Mouse (Mus musculus): ENCODE data around the gene Olfr693.
"Not testable (repeated sequence)": the region's sequence is repeated elsewhere in the genome, so short reads cannot be mapped to it uniquely, and the experiment has no call there.

Gene Olfr693

GRCm38 (mm10) chr7:106680484-106680883 is at the start of gene Olfr693:
Gene Olfr693, minus strand, starts transcription at chr7:106680584.
- no peak for DNase-seq (ENCODE audit: low spot score)

DNA sequence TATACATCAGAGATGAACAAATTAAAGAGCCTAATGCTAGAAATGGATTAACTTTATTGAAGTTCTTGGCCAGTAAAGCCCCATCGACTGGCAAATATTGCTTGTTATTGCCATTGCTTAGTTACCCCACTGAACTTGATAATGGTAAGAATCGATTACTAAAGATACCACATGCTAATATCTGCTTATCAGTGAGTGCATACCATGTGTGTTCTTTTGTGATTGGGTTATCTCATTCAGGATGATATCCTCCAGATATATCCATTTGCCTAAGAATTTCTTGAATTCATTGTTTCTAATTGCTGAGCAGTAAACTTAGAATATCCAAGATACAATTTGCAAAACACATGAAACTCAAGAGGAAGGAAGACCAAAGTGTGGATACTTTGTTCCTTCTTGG is 45.3 kb upstream of the Olfr693 start:
- DNase-seq (ENCODE audit: low spot score): not testable (repeated sequence)

- no peak for DNase-seq (ENCODE audit: low spot score)
Measured at GRCm38 (mm10) chr7:106716296-106716695, 35.9 kb upstream of the Olfr693 start, which contains the start of gene Olfr695. Gene Olfr695, minus strand, starts transcription at chr7:106716396.

GRCm38 (mm10) chr7:106711463-106711862 is 31.1 kb upstream of the Olfr693 start:
- DNase-seq (ENCODE audit: low spot score): no peak

GRCm38 (mm10) chr7:106707705-106708104 is 27.3 kb upstream of the Olfr693 start:
- not testable (repeated sequence) for DNase-seq (ENCODE audit: low spot score)

DNA sequence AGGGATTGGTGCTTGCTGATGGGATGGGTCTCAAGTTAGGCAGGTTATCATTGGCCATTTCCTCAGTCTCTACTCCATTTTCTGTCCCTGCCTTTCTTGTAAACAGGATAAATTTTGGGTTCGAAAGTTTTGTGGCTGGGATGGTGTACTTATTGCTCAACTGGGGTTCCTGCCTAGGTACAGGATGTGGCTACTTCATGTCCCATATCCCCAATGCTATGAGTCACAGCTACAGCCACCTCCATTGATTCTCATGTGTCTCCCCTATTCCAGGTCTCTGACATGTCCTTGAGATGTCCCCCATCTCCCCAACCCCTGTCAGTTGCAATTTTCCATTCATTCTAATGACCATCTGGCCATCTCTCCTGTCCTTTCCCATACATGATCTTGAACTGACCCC is 16.5 kb upstream of the Olfr693 start:
- no peak for DNase-seq (ENCODE audit: low spot score)

DNA sequence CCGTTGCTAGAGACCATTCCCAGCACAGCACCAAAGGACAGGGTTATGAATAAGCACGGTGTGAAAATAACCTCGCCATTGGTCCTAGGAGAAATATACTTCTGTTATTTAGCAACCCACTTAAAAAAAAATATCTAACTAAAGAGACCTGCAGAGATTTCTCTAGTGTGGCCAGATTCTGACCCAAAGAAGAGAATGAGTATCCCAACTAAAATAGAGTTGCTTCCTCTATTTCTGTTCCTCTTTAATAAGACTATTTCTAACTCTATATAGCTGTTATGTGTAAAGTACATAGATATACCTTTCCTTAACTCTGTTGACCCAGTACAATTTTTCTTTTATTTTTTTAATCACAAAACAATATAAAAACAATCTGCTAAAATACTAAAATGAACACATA is 12.6 kb upstream of the Olfr693 start:
- DNase-seq (ENCODE audit: low spot score): no peak

DNA sequence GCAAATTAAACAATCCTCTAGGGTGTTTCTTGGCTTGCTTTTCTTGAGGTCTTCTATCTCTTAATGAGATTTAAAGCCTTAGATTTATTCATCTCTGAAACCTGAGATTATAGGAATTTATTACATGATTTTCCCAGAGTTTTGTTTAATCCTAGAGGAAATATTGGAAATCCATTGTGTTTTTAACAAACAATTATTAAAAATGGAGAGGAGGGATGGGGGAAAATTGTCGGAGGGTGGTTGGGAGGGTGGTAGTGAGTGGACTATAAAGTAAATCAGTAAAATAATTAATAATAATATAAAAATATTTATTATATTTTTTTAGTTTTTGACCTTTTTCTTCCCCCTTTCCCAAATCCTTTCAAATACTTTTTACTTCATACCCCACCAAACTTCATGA is 11.3 kb upstream of the Olfr693 start, which contains the start of gene Olfr694:
Olfr694 (minus strand) TSS at position 101 of the 400 bp plus-strand sequence.
- DNase-seq (ENCODE audit: low spot score): no peak

DNA sequence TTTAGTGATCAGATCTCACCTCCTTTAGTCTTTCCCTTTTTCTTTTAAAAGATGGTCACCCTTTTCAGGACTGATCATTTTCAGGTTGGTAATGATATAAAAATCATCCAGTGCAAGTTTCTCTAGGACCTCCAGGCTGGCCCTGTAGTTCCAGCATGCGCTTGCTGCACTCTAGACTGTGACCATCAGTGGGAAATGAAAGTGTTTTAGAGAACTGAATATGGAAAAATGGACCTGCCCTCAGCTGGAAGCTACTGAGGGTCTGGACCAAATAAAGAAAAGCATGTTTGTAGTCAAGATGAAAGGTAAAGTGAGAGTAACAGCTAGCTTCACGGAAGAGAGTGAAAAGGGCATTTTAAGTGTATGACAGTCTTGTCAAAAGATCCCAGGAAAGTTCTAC is 5.0 kb upstream of the Olfr693 start:
- no peak for DNase-seq (ENCODE audit: low spot score)

DNA sequence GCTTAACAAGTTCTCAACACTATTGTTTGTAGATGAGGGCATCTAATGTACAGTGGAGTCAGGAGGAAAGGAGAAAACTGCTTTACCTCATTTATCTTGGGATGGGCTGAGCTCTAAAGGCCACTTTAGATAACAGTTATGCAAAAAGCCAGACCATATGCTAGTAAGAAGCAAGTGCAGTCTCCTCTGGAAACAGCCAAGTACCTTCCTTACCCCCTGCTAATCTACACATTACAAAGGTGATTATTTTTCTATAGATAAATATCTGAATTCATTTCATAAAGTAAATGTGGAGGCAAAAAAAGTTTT is 28.1 kb downstream of the Olfr693 start:
- DNase-seq (ENCODE audit: low spot score): no peak

DNA sequence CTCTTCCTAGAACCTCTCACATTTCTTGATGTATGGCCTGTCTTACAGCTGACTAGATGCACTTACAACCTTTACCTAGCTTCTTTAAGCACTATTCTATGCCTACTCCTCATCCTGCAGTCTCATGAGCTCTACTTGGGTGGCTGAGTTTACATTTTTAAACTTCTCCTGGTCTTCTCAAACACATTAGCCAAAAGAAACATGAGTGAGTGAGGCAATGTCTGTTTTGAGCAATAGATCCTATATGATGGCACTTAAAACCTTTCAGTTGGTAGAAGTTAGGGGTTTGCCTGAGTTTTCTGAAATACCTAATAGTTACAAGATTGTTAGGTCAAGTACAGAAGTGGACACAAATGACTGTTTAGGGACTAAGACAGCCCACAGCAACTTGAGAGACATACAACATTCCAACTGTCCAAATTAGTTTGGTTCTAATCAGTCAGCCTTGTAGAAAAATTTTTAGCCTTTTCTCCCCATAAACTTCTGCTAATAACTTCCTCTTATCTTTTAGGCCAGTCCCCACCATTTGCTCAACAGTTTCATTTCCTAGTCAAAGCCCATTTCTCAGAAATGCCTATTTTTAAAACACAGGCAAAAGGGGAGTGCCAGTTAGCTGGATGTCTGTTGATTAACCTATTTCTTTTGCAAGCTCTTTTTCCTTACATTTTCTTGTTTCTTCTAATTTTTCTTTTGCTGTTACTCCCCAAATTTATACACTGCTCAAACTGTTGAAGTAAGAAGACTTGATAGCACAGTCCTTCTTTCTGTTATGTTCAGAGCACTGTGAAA is 28.6 kb downstream of the Olfr693 start:
- DNase-seq (ENCODE audit: low spot score): no peak

DNA sequence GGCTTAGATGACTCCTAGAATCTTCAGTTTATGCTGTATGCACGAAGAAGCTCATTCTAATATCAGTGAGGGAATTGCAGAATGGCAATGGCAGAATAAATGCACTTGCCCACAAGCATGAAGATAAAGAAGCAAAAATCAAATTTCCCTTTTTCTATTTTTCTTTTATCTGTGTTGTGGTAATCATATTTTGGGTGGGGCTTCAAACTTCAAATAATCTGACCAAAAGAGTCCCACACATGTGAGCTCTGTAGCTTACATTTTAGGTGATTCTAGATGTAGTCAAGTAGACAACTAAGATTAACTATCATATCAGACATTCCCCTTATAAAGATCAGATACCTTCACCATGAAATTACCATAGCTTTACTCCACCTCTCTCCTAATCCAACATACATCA is 30.6 kb downstream of the Olfr693 start:
- DNase-seq (ENCODE audit: low spot score): no peak

DNA sequence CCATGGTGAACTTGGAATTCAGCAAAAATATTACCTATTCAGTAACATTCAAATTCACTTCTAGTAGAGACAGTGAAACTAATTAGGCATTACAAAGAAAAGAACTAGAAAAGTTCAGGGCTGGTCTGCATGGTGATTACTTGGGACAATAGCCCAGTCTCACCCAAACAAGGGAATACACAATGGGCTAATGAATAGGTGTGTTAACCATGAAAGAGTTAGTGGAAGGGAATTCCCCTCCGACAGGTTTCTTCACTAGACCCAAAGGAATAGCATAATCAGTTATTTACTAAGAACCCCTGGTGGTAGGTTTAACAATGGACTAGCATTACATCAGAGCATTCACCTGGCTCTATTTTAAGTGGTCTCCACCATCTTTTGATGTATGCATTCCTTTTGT is 35.1 kb downstream of the Olfr693 start:
- no peak for DNase-seq (ENCODE audit: low spot score)

GRCm38 (mm10) chr7:106644222-106644870 is 36.0 kb downstream of the Olfr693 start:
- DNase-seq (ENCODE audit: low spot score): no peak

GRCm38 (mm10) chr7:106640839-106641238 is 39.5 kb downstream of the Olfr693 start:
- DNase-seq (ENCODE audit: low spot score): no peak

GRCm38 (mm10) chr7:106635560-106635959 is 44.8 kb downstream of the Olfr693 start:
- DNase-seq (ENCODE audit: low spot score): no peak
